Mouse (Mus musculus) adrenal gland, adult 18-20 months (tissue): ENCODE measurements around the gene Fam149b. TPM values are rescaled to one million over a fixed set of nuclear protein-coding genes. Genes with fewer than 3 reads are reported as not detected.

Experiments
- DNase-seq, 2 experiments: peaks; one replicate each; pipeline ENCODE4 v3.0.0; 2021 to 2022; ENCODE audit warnings: low spot score in 2 of 2
- total RNA-seq, 2 experiments: library from RNA; stranded (reverse); gene quantifications; 1 replicate in 1 of 2; 2 replicates in 1 of 2; pipeline ENCODE4 v1.2.3; 2021

Fam149b gene
- total RNA-seq, 2 experiments from 2014 or later: 37.1 to 43.7 TPM

GRCm38 (mm10) chr14:20388441-20389129, 40.6 kb downstream of the Fam149b start, which contains the start of gene Dnajc9:
Dnajc9 (minus strand) TSS chr14:20388910.
- peak; percentile 94 to 97 for DNase-seq

GRCm38 (mm10) chr14:20389446-20390079, 41.6 kb downstream of the Fam149b start:
- DNase-seq: no peak

- DNase-seq: no peak
Measured at GRCm38 (mm10) chr14:20392326-20392725, 44.4 kb downstream of the Fam149b start.

GRCm38 (mm10) chr14:20393205-20393913, 45.4 kb downstream of the Fam149b start, which contains the start of gene Mrps16:
Mrps16 (minus strand) TSS chr14:20393634.
- peak; percentile 84 to 85 for DNase-seq

GRCm38 (mm10) chr14:20397220-20397619, 49.3 kb downstream of the Fam149b start:
- no peak for DNase-seq

- no peak for DNase-seq
Measured at GRCm38 (mm10) chr14:20398864-20399263, 50.9 kb downstream of the Fam149b start.

GRCm38 (mm10) chr14:20400071-20400470, 52.1 kb downstream of the Fam149b start:
- no peak for DNase-seq

GRCm38 (mm10) chr14:20422257-20422656, 74.3 kb downstream of the Fam149b start:
- DNase-seq: no peak

GRCm38 (mm10) chr14:20423046-20423445, 75.1 kb downstream of the Fam149b start:
- no peak for DNase-seq

- no peak for DNase-seq
Measured at GRCm38 (mm10) chr14:20428593-20428992, 80.6 kb downstream of the Fam149b start.

GRCm38 (mm10) chr14:20429833-20430232, 81.9 kb downstream of the Fam149b start:
- no peak for DNase-seq

- DNase-seq: no peak
Measured at GRCm38 (mm10) chr14:20431726-20432125, 83.8 kb downstream of the Fam149b start.

- no peak for DNase-seq
Measured at GRCm38 (mm10) chr14:20432420-20432819, 84.5 kb downstream of the Fam149b start.

Other genes starting within 250 kb of the Fam149b start
- 1 to 10 TPM; 5.1 to 7.8 TPM for gene Saysd1, start 209.6 kb upstream of the Fam149b start, total RNA-seq
- 10 to 100 TPM in 1 of 2 experiments, 1 to 10 TPM in 1; 4.3 to 10.7 TPM for gene Kcnk5, start 166.4 kb upstream of the Fam149b start, total RNA-seq
- gene Kcnk16, start 79.0 kb upstream of the Fam149b start, total RNA-seq: not detected
- gene Nudt13, start 53.5 kb upstream of the Fam149b start, total RNA-seq: 10 to 100 TPM; 43.3 to 70.4 TPM
- gene Ecd, start within 50 bp of the Fam149b start, total RNA-seq: 10 to 100 TPM; 32.9 to 42.8 TPM
- gene Dnajc9, start 40.7 kb downstream of the Fam149b start, total RNA-seq: 10 to 100 TPM; 28.3 to 33.5 TPM
- 10 to 100 TPM; 61.3 to 67.1 TPM for gene Mrps16, start 45.5 kb downstream of the Fam149b start, total RNA-seq
- gene Cfap70, start 104.1 kb downstream of the Fam149b start, total RNA-seq: 1 to 10 TPM in 1 of 2 experiments, under 1 TPM in 1; 0.96 to 1.1 TPM
- 100 to 1,000 TPM; 101 to 116 TPM for gene Anxa7, start 132.0 kb downstream of the Fam149b start, total RNA-seq
- under 1 TPM; 0.60 to 0.70 TPM for gene Mss51, start 148.7 kb downstream of the Fam149b start, total RNA-seq
- 10 to 100 TPM; 60.5 to 61.1 TPM for gene Ppp3cb, start 198.4 kb downstream of the Fam149b start, total RNA-seq